Mouse (Mus musculus): ENCODE data around the gene Tmem51. TPM values are rescaled to one million over a fixed set of nuclear protein-coding genes. Genes with fewer than 3 reads are reported as not detected.

Gene Tmem51
- polyA plus RNA-seq, 1 experiment from 2014 or later, result 79.0 TPM

DNA sequence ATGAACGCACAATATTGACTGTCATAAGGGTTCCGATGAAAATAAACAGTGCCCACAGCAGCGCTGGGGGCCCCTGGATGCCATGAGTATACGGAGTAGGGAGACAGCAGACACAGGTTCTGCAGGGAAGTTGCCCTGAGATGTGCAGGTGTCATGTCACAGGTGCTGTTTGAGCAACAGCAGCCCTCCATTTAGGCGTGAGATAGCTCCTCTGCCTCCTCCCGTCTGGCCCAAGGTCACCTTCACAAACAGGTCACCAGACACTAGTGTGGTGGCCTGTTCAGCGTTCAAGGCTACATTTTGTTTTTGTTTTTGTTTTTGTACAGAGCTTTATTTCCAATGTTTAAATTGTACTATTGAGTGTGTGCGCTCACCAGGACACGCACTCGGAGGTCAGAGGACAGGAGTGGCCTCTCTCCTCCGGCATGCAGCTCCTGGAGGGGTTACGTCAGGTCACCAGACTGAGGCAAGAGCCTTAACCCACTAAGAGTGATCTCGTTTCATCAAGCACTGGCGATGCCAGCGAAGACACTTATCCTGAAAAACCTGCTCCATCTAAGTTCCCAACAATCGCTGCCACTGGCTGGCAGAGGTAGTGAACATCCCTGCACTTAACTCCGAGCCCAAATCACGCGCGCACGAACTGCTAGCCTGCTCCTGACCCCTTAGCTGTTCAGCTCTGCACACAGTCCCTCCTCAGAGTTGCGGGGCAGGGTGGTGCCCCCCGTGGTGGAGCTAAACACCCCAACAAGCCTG is 22.4 kb downstream of the Tmem51 start:
- DNase-seq (ENCODE audit: low spot score), result no peak
- H3K4me1 ChIP-seq (replicated peaks; ENCODE audit: control insufficient read depth, insufficient read depth), result peaks cover 14% of the 10 kb centered on the region

DNA sequence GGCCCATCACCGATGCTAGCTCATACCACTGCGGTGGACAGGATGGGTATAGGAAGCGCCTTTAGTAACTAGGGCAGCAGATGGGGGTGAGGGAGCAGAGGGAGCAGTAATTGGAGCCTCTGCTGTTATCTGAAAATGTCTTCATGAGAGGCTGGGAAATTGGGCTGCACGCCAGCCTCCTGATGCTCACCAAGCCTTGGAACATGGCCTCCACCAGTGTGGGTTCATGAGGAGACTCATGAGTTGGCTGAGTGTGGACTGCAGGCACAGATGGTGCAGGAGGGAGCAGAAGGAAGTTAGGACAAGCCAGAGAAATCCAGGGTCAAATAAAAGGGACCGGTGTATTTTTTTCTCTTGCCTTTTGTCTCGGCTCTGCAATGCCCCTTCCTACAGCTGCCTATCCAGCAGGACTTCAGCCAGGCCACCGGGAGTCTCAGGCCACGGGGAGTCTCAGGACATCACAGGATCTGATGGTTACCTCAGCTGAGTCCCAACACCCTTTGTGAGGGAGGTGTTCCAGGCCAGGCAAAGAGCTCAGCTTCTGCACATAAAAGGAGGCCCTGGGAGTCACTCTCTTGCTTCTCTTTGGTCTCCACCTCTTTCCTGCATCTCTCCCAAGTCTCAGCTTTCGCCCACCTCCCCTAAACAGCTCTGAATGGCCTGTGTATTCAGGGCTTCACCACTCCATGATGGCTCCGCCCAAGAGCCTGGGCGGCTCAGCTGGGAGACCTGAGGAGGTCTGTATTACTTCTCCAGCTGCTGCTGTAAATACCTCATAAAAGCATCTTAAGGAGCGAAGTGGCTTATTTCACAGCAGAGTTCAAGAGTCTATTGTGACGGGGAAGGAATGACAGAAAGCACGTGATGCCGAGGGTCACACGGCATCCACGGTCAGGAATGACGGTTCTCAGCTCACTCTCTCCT is 23.4 kb downstream of the Tmem51 start:
- no peak for DNase-seq (ENCODE audit: low spot score)
- peak overlapping the region; percentile 1; the same call in 1 of the 2 replicates for H3K27ac ChIP-seq (replicated peaks)
- H3K4me1 ChIP-seq (replicated peaks; ENCODE audit: control insufficient read depth, insufficient read depth), result peaks cover 10% of the 10 kb centered on the region
- no peaks in the 10 kb centered on the region for H3K9me3 ChIP-seq (ENCODE audit: control insufficient read depth, low read length)
- 60% methylated on average over 18 of the region's 18 CpGs for WGBS
- TF ChIP-seq CTCF (IDR thresholded peaks at IDR 0.05; ENCODE audit: low read depth) (no peak), EP300 (optimal IDR thresholded peaks at IDR 0.05) (no peak)
- H3K27me3 ChIP-seq (ENCODE audit: control insufficient read depth, insufficient read depth, low read length), result no peaks in the 10 kb centered on the region
- H3K9ac ChIP-seq (ENCODE audit: low read length), result no peak overlapping the region
- H3K4me3 ChIP-seq (ENCODE audit: low read depth, low read length), result no peak overlapping the region
- no peak for ATAC-seq (ENCODE audit: low FRiP score, low TSS enrichment)
- no peaks in the 10 kb centered on the region; the same call in 1 of the 2 replicates for H3K36me3 ChIP-seq (ENCODE audit: control insufficient read depth, insufficient read depth, low read length)
- H3K4me2 ChIP-seq (replicated peaks; ENCODE audit: low read depth), result no peak overlapping the region

More for the DNA sequence above, 22.4 kb downstream of the Tmem51 start:
- no peak for ATAC-seq (ENCODE audit: low FRiP score, low TSS enrichment)
- no peak overlapping the region for H3K9ac ChIP-seq (ENCODE audit: low read length)
- WGBS, result 68% methylated on average over 23 of the region's 23 CpGs
- H3K27ac ChIP-seq (replicated peaks), result peak overlapping the region; percentile 86
- H3K4me3 ChIP-seq (ENCODE audit: low read depth, low read length), result no peak overlapping the region
- no peaks in the 10 kb centered on the region for H3K27me3 ChIP-seq (ENCODE audit: control insufficient read depth, insufficient read depth, low read length)
- TF ChIP-seq CTCF (IDR thresholded peaks at IDR 0.05; ENCODE audit: low read depth) (no peak), EP300 (optimal IDR thresholded peaks at IDR 0.05) (no peak)
- no peaks in the 10 kb centered on the region for H3K9me3 ChIP-seq (ENCODE audit: control insufficient read depth, low read length)
- H3K36me3 ChIP-seq (ENCODE audit: control insufficient read depth, insufficient read depth, low read length), result no peaks in the 10 kb centered on the region; the same call in 1 of the 2 replicates
- no peak overlapping the region for H3K4me2 ChIP-seq (replicated peaks; ENCODE audit: low read depth)

DNA sequence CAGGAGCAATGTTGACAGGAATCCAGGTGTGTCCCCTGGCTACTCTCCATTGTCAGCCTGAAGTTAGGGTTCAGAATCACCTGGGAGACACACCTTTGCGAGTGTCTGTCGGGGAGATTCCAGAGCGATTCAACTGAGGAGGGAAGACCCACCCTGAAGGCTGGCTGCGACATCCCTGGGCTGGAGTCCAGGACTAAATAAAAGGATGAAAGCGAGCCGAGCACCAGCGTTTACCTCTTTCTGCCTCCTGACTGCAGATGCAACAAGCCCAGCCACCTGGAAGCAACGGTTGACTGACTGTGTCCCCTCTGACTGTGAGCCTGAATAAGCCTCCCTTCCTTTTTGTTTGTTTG is 24.3 kb downstream of the Tmem51 start:
- 63% methylated on average over 8 of the region's 8 CpGs for WGBS
- no peak for TF ChIP-seq CTCF (IDR thresholded peaks at IDR 0.05; ENCODE audit: low read depth)
- no peak for TF ChIP-seq EP300 (optimal IDR thresholded peaks at IDR 0.05)
- H3K9me3 ChIP-seq (ENCODE audit: control insufficient read depth, low read length), result no peaks in the 10 kb centered on the region
- H3K4me3 ChIP-seq (ENCODE audit: low read depth, low read length), result no peak overlapping the region
- H3K27ac ChIP-seq (replicated peaks), result 0 out of 2 replicates have a peak overlapping the region, but pooled peaks have one; percentile 13
- no peak overlapping the region for H3K4me2 ChIP-seq (replicated peaks; ENCODE audit: low read depth)
- peaks cover 10% of the 10 kb centered on the region for H3K4me1 ChIP-seq (replicated peaks; ENCODE audit: control insufficient read depth, insufficient read depth)
- DNase-seq (ENCODE audit: low spot score) (no peak), ATAC-seq (ENCODE audit: low FRiP score, low TSS enrichment) (no peak)
- H3K27me3 ChIP-seq (ENCODE audit: control insufficient read depth, insufficient read depth, low read length), result no peaks in the 10 kb centered on the region
- no peaks in the 10 kb centered on the region; the same call in 1 of the 2 replicates for H3K36me3 ChIP-seq (ENCODE audit: control insufficient read depth, insufficient read depth, low read length)
- H3K9ac ChIP-seq (ENCODE audit: low read length), result no peak overlapping the region

GRCm38 (mm10) chr4:142059113-142059840 is 24.8 kb downstream of the Tmem51 start:
- no peak for DNase-seq (ENCODE audit: low spot score)
- Histone ChIP-seq H3K9me3 (ENCODE audit: control insufficient read depth, low read length) (no peaks in the 10 kb centered on the region), H3K4me3 (ENCODE audit: low read depth, low read length) (no peak overlapping the region), H3K4me2 (replicated peaks; ENCODE audit: low read depth) (no peak overlapping the region), H3K27me3 (ENCODE audit: control insufficient read depth, insufficient read depth, low read length) (no peaks in the 10 kb centered on the region), H3K4me1 (replicated peaks; ENCODE audit: control insufficient read depth, insufficient read depth) (peaks cover 6% of the 10 kb centered on the region), H3K9ac (ENCODE audit: low read length) (no peak overlapping the region), H3K36me3 (ENCODE audit: control insufficient read depth, insufficient read depth, low read length) (no peaks in the 10 kb centered on the region; the same call in 1 of the 2 replicates), H3K27ac (replicated peaks) (0 out of 2 replicates have a peak overlapping the region, but pooled peaks have one; percentile 13)
- no peak for TF ChIP-seq EP300 (optimal IDR thresholded peaks at IDR 0.05)
- no peak for TF ChIP-seq CTCF (IDR thresholded peaks at IDR 0.05; ENCODE audit: low read depth)
- ATAC-seq (ENCODE audit: low FRiP score, low TSS enrichment), result no peak
- 72% methylated on average over 13 of the region's 13 CpGs for WGBS

DNA sequence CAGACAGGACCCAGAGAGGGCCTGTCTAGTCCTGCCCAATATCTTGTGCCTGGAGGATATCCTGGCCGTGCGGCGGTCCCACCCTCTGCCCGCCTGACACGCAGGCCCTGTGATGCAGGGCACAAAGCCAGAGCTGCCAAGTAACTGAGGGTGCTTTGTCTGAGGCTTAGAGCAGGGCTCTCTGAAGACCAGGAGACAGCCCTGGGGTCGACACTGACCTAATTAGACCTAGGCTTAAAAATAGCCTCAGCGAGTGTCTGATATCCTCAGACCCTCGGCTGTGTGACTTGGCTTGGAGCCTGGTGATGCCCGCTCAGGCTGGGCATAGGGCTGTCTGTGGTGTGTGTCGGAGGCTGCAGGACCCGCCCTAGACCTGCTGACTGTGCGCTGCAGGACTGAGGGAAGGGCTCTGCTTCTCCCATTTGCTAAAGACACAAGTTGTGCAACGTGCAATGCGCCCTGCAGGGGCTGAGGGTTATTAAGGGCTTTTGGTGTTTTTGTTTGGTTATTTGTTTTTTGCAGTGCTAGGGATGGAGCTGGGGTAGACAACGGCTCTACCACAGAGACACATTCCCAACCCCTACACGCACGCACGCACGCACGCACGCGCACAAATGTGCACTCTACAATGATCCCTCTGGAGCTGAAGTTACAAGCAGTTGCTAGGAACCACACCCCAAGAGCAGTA is 26.4 kb downstream of the Tmem51 start:
- Histone ChIP-seq H3K4me1 (replicated peaks; ENCODE audit: control insufficient read depth, insufficient read depth) (peaks cover 14% of the 10 kb centered on the region), H3K4me3 (ENCODE audit: low read depth, low read length) (no peak overlapping the region), H3K9me3 (ENCODE audit: control insufficient read depth, low read length) (no peaks in the 10 kb centered on the region), H3K9ac (ENCODE audit: low read length) (0 out of 2 replicates have a peak overlapping the region, but pooled peaks have one; percentile 8), H3K27ac (replicated peaks) (peak overlapping the region; percentile 42), H3K4me2 (replicated peaks; ENCODE audit: low read depth) (no peak overlapping the region), H3K27me3 (ENCODE audit: control insufficient read depth, insufficient read depth, low read length) (no peaks in the 10 kb centered on the region), H3K36me3 (ENCODE audit: control insufficient read depth, insufficient read depth, low read length) (no peaks in the 10 kb centered on the region; the same call in 1 of the 2 replicates)
- ATAC-seq (ENCODE audit: low FRiP score, low TSS enrichment) (no peak; the same call in 1 of the 2 replicates), DNase-seq (ENCODE audit: low spot score) (no peak)
- TF ChIP-seq CTCF (IDR thresholded peaks at IDR 0.05; ENCODE audit: low read depth) (no peak), EP300 (optimal IDR thresholded peaks at IDR 0.05) (no peak)
- 61% methylated on average over 22 of the region's 22 CpGs for WGBS

Data from stomach, postnatal 0 days (tissue).